Mouse (Mus musculus) megakaryocyte, embryonic 14.5 days (primary cell): ENCODE results near the gene Frmd7. TPM values are rescaled to one million over a fixed set of nuclear protein-coding genes. Genes with fewer than 3 reads are reported as not detected.

Experiments
- H3K27me3 ChIP-seq: replicated peaks from 2 replicates; pipeline ENCODE3; 2012; ENCODE audit warnings: inconsistent platforms
- H3K36me3 ChIP-seq: replicated peaks from 2 replicates; pipeline ENCODE3; 2012; ENCODE audit warnings: low read length, inconsistent platforms, mixed read lengths
- H3K4me1 ChIP-seq: 2 replicates; pipeline ENCODE4 v1.6.1; 2012; ENCODE audit warnings: inconsistent platforms
- H3K4me3 ChIP-seq: replicated peaks from 2 replicates; pipeline ENCODE3; 2012; ENCODE audit warnings: moderate library complexity, mild to moderate bottlenecking, inconsistent platforms
- H3K9me3 ChIP-seq: 2 replicates; pipeline ENCODE4 v1.6.1; 2012; ENCODE audit warnings: inconsistent platforms
- FLI1 ChIP-seq: IDR thresholded peaks from 2 replicates; pipeline ENCODE4 v1.6.1; 2012; ENCODE audit warnings: low read length, inconsistent platforms, mixed read lengths
- GATA1 ChIP-seq: IDR thresholded peaks from 3 replicates; pipeline ENCODE4 v1.6.1; 2012; ENCODE audit warnings: mixed read lengths, low read length, inconsistent platforms, borderline replicate concordance
- polyA plus RNA-seq: library from polyadenylated mRNA; stranded (reverse); fragments of >175 nt; gene quantifications from 2 replicates; pipeline ENCODE4 v1.2.3, GENCODE M21; 2012; ENCODE audit warnings: low replicate concordance; ENCODE audit not compliant: insufficient read depth

Frmd7 gene
- polyA plus RNA-seq, 1 experiment, result not detected

DNA sequence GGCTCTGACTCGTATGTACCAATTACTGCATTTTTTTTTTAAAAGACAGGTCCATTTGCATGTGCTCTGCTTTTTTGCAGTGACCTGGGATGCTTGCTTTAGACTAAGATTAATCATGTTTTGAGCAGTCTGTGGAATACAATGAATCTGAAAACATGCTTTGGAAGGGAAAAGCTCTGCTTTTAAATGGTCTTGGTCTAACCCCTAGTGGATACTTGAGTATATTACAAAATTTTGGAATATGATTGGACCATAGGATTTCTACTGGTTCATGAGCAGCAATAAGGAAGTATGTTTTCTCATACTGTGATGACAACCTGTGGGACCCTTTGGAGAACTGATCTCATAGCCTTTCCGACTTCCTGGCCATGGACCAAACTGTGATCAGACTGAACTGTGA is 54.5 kb downstream of the Frmd7 start:
- Histone ChIP-seq H3K4me1 (no peaks in the 10 kb centered on the region), H3K27me3 (peaks cover 2% of the 10 kb centered on the region), H3K9me3 (no peaks in the 10 kb centered on the region), H3K36me3 (peaks cover 32% of the 10 kb centered on the region), H3K4me3 (no peak overlapping the region)
- TF ChIP-seq FLI1, result no peak
- no peak for TF ChIP-seq GATA1

DNA sequence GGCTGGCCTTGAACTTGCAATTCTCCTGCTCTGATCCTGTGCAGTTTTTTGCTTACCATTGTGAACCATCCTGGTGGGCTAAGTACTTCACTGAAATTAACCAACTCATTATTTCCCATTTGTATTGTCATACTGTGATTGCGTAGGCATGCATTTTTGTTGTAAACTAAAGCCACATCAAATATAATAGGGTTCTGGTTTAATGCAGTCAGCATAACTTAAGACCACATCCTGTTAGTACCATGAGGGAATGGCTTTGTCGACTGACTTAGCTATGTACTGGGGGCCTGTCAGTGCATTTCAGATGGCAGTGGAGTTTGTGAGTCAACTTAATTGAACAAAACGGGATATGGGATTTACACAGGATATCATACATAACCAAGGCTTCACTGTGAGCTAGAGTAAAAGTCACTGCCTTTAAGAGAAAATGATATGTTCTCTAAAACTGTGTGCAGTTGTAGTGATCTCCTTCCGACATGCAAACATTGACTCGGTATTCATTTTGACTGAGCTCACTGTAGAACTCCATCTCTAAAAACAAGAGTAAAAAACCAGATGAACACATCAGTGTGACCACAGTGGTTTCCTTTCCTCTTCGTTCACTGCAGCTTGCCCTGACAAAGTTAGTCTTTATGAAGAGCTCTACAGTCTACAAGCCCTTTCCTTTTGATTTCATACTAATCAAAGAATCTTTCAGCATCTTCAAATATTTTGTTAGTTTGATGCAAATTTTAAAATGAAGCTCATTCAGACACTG is 68.1 kb downstream of the Frmd7 start:
- TF ChIP-seq FLI1, result no peak
- no peak for TF ChIP-seq GATA1
- Histone ChIP-seq H3K4me3 (peak overlapping the region; percentile 42), H3K9me3 (no peaks in the 10 kb centered on the region), H3K4me1 (peaks cover 5% of the 10 kb centered on the region; the same call in 1 of the 2 replicates), H3K27me3 (peaks cover 6% of the 10 kb centered on the region), H3K36me3 (peaks cover 7% of the 10 kb centered on the region)

DNA sequence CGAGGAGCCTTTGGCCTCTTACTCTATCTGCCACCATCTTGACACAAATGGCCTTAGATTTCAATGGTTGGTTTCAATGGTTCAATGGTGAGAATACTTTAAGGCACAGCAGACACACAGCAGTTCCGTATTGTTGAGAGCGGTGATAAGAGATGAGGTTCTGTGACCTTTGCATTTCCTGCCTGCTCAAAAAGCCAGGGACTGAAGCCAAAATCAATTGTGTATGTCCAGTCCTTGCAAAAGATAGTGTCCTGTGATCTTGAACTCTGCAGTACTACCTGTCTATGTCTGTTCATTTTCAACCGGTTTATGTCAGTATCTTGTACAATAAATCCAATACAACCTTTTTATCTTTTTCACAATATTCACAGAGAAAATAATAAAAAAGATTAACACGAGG is 77.8 kb downstream of the Frmd7 start:
- Histone ChIP-seq H3K36me3 (no peaks in the 10 kb centered on the region), H3K9me3 (no peaks in the 10 kb centered on the region), H3K27me3 (peaks cover 6% of the 10 kb centered on the region), H3K4me1 (no peaks in the 10 kb centered on the region), H3K4me3 (no peak overlapping the region)
- TF ChIP-seq GATA1 (no peak), FLI1 (no peak)

DNA sequence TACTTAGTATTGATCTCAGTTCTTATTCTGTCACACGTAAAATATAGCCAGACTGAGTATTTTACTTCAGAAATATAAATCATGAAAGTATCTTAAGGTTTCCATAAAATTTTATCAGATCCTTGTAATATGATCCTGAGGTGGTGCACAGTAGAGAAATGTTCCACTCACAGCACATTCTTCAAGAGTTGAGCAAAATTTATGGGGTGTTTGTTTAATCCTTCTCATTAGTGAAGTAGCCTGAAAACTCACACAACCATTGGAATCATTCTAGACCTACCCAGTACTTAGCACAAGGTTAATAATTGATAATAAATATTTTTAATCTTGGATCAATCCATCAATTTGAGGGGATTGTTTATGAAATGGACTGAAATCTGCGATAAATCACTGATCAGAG is 78.7 kb downstream of the Frmd7 start:
- no peak for TF ChIP-seq FLI1
- no peak for TF ChIP-seq GATA1
- Histone ChIP-seq H3K4me3 (no peak overlapping the region), H3K4me1 (no peaks in the 10 kb centered on the region), H3K27me3 (peaks cover 6% of the 10 kb centered on the region), H3K9me3 (no peaks in the 10 kb centered on the region), H3K36me3 (no peaks in the 10 kb centered on the region)

DNA sequence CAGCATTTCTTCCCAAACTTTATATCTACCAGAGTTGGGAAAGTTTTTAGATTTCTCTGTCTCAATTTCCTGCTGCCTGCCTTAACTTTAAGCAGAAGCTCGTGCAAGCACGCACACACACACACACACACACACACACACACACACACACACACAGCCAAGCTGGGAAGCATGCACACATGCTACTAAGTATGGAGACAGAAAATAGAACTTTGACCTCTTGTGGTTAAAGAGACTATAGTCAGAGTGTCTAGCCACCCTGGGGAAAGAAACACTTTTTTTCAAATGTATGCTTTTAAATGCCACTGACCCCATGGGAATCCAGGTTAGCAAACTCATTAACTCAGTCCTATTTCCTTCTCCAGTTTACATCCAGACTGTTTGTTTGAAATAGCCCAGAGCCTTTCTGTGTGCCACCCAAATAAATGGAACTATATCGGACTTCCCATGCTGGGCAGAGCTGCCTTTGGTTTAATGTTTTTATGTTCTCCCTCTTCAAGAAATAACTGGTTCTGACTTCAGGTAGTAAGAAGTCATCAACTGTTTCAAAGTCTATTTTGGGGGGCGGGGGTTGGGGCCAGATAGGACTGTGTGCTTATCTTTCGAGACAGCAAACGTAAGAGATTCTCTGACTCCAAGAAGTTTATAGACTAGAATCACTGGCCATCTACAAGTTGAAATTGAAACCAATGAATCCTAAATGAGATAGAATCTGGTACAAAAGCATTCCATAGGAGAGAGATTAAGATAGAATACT is 91.9 kb downstream of the Frmd7 start:
- H3K36me3 ChIP-seq, result no peaks in the 10 kb centered on the region
- H3K4me3 ChIP-seq, result no peak overlapping the region
- H3K4me1 ChIP-seq, result peaks cover 4% of the 10 kb centered on the region; the same call in 1 of the 2 replicates
- no peak for TF ChIP-seq GATA1
- TF ChIP-seq FLI1, result no peak
- no peaks in the 10 kb centered on the region for H3K9me3 ChIP-seq
- H3K27me3 ChIP-seq, result no peaks in the 10 kb centered on the region

Other genes with a start within 250 kb of the Frmd7 start
- 3.5 and 3.7 TPM in 2 replicates for gene Stk26, start 101.7 kb downstream of the Frmd7 start, polyA plus RNA-seq
- gene Rap2c, start 75.3 kb upstream of the Frmd7 start, polyA plus RNA-seq, result 0.85 TPM in 1 of 2 replicates, not detected in the other